In the genomic region with DNA sequence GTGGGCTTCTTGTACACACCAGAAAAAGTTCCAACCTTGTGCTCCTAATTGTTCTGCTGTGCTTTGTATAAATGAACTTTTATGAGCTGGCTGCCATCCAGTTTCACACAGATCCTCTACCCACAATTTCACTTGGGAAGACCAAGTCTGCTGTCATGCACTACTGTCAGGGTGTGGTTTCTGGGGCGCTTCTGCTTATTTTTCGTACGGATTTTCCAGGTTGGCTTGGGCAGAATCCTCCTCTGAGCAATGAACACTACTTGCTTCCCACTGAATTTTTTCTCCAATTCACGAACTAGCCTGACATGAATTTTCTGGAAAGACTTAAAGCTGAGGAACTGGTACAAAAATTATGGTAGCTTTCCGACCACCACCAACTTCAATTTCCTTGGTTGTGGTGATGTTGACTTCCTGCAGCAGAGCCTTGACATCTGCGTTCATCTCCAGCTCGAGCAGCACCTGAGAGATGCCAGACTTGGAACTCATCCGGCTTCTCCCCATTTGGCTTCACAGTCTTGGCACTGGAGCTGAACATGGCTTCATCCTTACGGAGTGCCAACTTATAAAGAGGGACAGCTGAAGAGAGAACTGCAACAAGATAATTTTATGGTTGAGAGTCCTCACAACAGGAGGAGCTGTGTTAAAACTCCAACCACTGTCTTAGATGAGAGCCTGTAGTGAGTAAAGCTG, we compare ENCODE assay signal across 15 mouse cellular contexts. TPM values are rescaled to one million over a fixed set of nuclear protein-coding genes. Genes with fewer than 3 reads are reported as not detected.
"Had no signal": no experiment of that assay in that cellular context is flagged by ENCODE, and none has a peak within 500 bp of the region (broad histone marks: within the 10 kb centered on the region; RNA-seq: fewer than 3 reads in every experiment).

No protein-coding gene starts in this region.

RNA-seq across cellular contexts. Expression of a gene that starts 18.1 kb away (rescaled TPM):
- total RNA-seq: left cerebral cortex, postnatal 4 days; monocyte, adult 5-6 weeks; neutrophil, adult 5-6 weeks had no signal
- polyA plus RNA-seq: kidney, embryonic 16.5 days; limb, embryonic 12.5 days; limb, embryonic 15.5 days; liver, embryonic 11.5 days; liver, embryonic 14.5 days; lung, embryonic 15.5 days; midbrain, embryonic 10.5 days; midbrain, embryonic 13.5 days; midbrain, embryonic 16.5 days; myocyte; stomach, embryonic 16.5 days; urinary bladder, adult 2 months had no signal
